Mouse (Mus musculus): Measurements from ENCODE around the gene Ppip5k1.

- no peak for TF ChIP-seq GATA1 (IDR thresholded peaks at IDR 0.05; ENCODE audit: borderline replicate concordance, low read length)
- TF ChIP-seq FLI1 (IDR thresholded peaks at IDR 0.05; ENCODE audit: low read length): no peak
Measured at GRCm38 (mm10) chr2:121372266-121372665, 17.1 kb upstream of the Ppip5k1 start.
